Mouse (Mus musculus) stomach, postnatal 0 days (tissue): ENCODE measurements at regions not wholly inside any gene's neighbourhood (a gene's known extent, or its start where the extent isn't known, plus 50 kb on each side); places are given as distances from the start of the nearest gene placed in this dataset.

ENCODE experiments used
- ATAC-seq: fragments of 200-750 bp; cut with Nextera tagmentation; 2 replicates; pipeline ENCODE4 v1.8.0; 2017; ENCODE audit not compliant: low FRiP score, low TSS enrichment
- DNase-seq: peaks from one replicate; pipeline ENCODE4 v3.0.0-alpha.2; 2016; ENCODE audit warnings: low spot score
- H3K27ac ChIP-seq: fragments of 300-500 bp; sonication (generic); replicated peaks from 2 replicates; pipeline ENCODE4 v1.5.1; 2014; ENCODE audit warnings: mild to moderate bottlenecking, control low read depth
- H3K27me3 ChIP-seq: fragments of 300-500 bp; sonication (generic); 2 replicates; pipeline ENCODE4 v1.6.1; 2014; ENCODE audit warnings: low read length; ENCODE audit not compliant: control insufficient read depth, insufficient read depth
- H3K36me3 ChIP-seq: fragments of 300-500 bp; sonication (generic); 2 replicates; pipeline ENCODE4 v1.6.1; 2014; ENCODE audit warnings: low read length, mixed read lengths; ENCODE audit not compliant: control insufficient read depth, insufficient read depth
- H3K4me1 ChIP-seq: fragments of 300-500 bp; sonication (generic); replicated peaks from 2 replicates; pipeline ENCODE4 v1.6.1; 2014; ENCODE audit warnings: antibody characterized with exemption; ENCODE audit not compliant: control insufficient read depth, insufficient read depth
- H3K4me2 ChIP-seq: fragments of 300-500 bp; sonication (generic); replicated peaks from 2 replicates; pipeline ENCODE4 v1.6.1; 2014; ENCODE audit warnings: low read depth, mild to moderate bottlenecking, control low read depth, moderate library complexity
- H3K4me3 ChIP-seq: fragments of 300-500 bp; sonication (generic); 2 replicates; pipeline ENCODE4 v1.5.1; 2014; ENCODE audit warnings: low read depth, low read length, control low read depth
- H3K9ac ChIP-seq: fragments of 300-500 bp; sonication (generic); 2 replicates; pipeline ENCODE4 v1.6.1; 2014; ENCODE audit warnings: mild to moderate bottlenecking, low read length, control low read depth, mixed read lengths
- H3K9me3 ChIP-seq: fragments of 300-500 bp; sonication (generic); 2 replicates; pipeline ENCODE4 v1.6.1; 2016; ENCODE audit warnings: low read length; ENCODE audit not compliant: control insufficient read depth
- CTCF ChIP-seq: IDR thresholded peaks from 2 replicates; pipeline ENCODE4 v1.5.1; 2016; ENCODE audit warnings: antibody characterized with exemption, low read depth, mild to moderate bottlenecking, moderate library complexity
- EP300 ChIP-seq: optimal IDR thresholded peaks from 2 replicates; pipeline ENCODE3; 2016; ENCODE audit warnings: antibody characterized with exemption
- WGBS: fragments of 180-500 bp; shearing (Covaris S2); extraction: QIAGEN DNeasy Blood & Tissue Kit; methylation state at CpG from one replicate; pipeline ENCODE4 v1.1.7; 2014; 5-methylcytosine and 5-hydroxymethylcytosine counted together

DNA sequence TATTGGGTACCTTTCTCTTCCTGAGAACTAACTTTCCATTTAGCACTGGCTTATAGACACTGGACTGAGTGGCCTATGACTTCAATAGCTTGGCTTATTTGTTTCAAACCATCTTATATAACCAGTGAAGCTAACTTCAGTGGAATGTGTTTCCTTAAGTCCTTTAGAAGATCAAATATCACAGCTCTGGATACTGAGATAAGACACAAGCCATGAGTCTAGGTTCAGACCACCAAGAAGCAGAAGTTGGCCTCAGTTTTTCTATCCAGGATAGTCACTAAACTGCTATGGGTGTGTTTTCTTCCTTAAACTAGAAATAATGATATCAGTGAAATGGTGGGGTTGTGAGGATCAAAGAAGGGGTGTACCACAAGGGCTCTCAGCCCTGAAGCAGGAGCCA lies 436.4 kb upstream of the B3galt2 start:
- Histone ChIP-seq H3K4me2 (no peak overlapping the region), H3K27ac (no peak overlapping the region), H3K9me3 (no peaks in the 10 kb centered on the region), H3K4me1 (no peaks in the 10 kb centered on the region), H3K4me3 (no peak overlapping the region), H3K36me3 (no peaks in the 10 kb centered on the region), H3K27me3 (no peaks in the 10 kb centered on the region), H3K9ac (no peak overlapping the region)
- TF ChIP-seq CTCF = no peak
- TF ChIP-seq EP300 = no peak
- no peak for DNase-seq
- no peak for ATAC-seq

DNA sequence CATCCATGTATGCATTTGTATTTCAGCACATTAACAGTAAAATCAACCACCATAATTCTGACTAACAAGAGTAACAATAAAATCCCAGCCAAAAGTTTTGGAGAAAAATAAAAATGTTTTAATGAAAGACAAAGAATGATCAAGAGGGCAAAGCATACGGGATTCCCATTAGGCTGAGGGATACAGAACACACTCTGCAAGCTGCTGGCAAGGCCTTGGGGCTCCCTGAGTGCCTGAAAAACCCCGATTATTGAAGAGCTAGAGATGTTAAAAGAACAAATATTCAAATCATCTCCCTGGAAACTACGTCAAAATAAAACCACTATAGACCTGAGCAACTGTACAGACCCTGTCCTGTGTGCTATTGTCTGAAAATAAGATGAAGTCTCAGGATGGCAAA lies 433.5 kb upstream of the B3galt2 start:
- H3K9ac ChIP-seq = no peak overlapping the region
- H3K36me3 ChIP-seq = no peaks in the 10 kb centered on the region
- H3K27ac ChIP-seq = no peak overlapping the region
- H3K4me3 ChIP-seq = no peak overlapping the region
- 75% methylated on average over 3 of the region's 3 CpGs for WGBS
- DNase-seq (no peak), ATAC-seq (no peak)
- H3K4me2 ChIP-seq = no peak overlapping the region
- no peaks in the 10 kb centered on the region for H3K4me1 ChIP-seq
- no peaks in the 10 kb centered on the region for H3K27me3 ChIP-seq
- no peaks in the 10 kb centered on the region for H3K9me3 ChIP-seq
- TF ChIP-seq EP300 (no peak), CTCF (no peak)

DNA sequence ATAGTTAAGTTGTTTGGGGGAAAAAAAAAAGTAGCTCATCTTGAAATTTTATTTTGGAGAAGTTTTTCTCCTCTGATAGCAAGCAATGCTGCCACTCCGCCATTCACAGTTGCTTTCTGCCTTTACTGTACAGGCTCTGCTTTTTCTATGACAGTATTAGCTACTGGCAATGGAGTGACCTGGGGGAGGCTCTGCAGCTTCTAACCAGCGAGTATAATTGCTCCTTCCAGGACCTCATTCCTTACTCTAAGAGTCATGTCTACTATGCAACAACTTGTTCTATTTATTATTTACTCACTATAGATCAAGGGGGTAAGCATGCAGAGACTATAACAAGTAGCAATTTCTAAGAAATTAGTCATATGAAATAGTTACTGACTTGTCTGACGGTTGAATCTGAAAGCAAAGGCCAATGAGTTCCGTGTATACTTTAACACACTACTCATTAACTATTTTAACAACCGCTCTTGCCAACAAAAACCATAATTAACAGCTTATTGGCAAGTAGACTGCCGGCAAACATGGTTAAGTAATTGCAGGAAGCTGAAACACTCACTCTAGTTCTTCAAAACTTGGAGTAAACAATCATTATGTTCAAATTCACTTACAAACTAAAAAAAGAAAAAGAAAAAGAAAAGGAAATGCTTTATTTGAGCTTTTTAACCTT lies 432.9 kb upstream of the B3galt2 start:
- Histone ChIP-seq H3K27ac (no peak overlapping the region), H3K4me2 (no peak overlapping the region), H3K36me3 (no peaks in the 10 kb centered on the region), H3K4me3 (no peak overlapping the region), H3K27me3 (no peaks in the 10 kb centered on the region), H3K4me1 (no peaks in the 10 kb centered on the region), H3K9me3 (no peaks in the 10 kb centered on the region), H3K9ac (no peak overlapping the region)
- TF ChIP-seq EP300 (no peak), CTCF (no peak)
- DNase-seq (no peak), ATAC-seq (no peak)
- 70% methylated on average over 6 of the region's 6 CpGs for WGBS

DNA sequence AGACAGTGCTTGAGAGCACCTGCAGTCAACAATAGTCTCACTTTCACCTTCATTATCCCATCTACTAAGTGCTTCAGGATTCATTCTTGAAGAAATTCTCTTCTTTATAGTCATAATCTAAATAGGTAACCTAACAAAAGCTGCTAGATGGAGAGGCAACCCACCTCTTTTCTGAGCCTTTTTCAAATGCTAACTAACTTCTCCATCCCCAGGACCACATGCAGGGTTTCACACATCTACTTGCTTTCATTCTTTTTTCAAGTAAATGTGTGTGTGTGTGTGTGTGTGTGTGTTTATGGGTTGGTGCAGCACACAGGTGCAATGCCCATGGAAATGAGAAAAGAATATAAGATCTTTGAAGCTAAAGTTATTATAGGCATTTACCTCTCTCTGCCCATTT lies 423.1 kb upstream of the B3galt2 start:
- Histone ChIP-seq H3K36me3 (no peaks in the 10 kb centered on the region), H3K27me3 (no peaks in the 10 kb centered on the region), H3K4me3 (no peak overlapping the region), H3K4me1 (no peaks in the 10 kb centered on the region), H3K9ac (no peak overlapping the region), H3K4me2 (no peak overlapping the region), H3K27ac (no peak overlapping the region), H3K9me3 (no peaks in the 10 kb centered on the region)
- TF ChIP-seq EP300 = no peak
- no peak for TF ChIP-seq CTCF
- DNase-seq (no peak), ATAC-seq (no peak)

DNA sequence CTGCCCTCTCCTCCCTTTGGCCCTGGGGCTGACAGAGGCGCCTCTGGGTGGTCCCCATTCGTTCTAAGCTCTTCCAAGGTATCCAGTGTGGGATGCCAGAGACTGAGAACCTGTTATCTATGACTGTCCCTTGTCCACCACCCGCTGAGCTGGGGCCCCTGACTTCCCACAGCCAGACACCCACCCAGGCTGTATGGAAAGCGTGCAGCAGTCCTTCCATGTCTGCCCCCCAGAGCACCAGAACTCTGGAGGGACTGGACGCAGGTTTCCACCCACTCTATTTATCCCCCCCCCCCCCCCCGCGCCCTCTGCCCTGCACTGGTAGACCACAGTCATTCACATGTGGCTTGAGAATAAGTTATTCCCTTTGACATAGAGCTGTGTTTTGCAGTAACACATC lies 408.5 kb upstream of the B3galt2 start:
- no peak for ATAC-seq
- 78% methylated on average over 7 of the region's 7 CpGs for WGBS

DNA sequence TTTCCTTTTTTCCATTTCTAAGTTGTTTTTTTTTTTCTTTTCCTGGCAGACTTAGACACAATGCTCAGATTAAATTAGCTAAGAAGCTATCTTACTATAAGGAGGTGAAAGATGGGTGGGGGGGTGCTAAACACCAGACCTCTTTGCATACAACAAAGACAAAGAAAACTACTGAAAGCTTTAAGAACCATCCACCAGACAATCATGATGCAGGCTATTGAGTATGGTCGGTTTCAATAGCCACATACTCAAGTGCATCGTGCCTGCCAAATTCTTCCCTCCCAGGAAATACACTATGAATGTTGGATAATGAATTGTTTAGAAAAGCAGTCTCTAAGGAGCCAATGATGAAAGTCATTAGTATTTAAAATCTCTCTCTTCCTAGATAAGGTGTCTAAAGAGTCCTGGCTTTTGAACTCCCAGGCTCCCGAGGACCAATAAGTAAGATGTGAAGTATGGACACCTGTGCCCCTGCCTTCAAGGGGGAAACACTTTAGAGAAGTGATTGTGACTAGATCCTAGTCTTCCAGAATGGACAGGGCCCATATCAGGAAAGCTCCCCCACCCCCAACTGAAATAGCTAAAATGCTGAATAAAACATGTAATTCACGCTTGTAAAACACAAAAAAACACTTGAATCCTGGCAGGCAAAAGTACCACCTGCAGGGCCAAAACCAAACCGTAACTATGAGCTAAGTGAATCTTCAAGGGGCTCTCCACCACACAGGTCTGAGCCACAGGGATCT lies 381.8 kb upstream of the B3galt2 start:
- no peaks in the 10 kb centered on the region for H3K36me3 ChIP-seq
- DNase-seq (no peak), ATAC-seq (no peak)
- TF ChIP-seq EP300 = no peak
- no peak for TF ChIP-seq CTCF
- H3K9me3 ChIP-seq = no peaks in the 10 kb centered on the region
- H3K4me3 ChIP-seq = no peak overlapping the region
- no peak overlapping the region for H3K4me2 ChIP-seq
- no peaks in the 10 kb centered on the region for H3K4me1 ChIP-seq
- no peak overlapping the region for H3K27ac ChIP-seq
- H3K9ac ChIP-seq = no peak overlapping the region
- WGBS = 69% methylated on average over 5 of the region's 5 CpGs
- H3K27me3 ChIP-seq = no peaks in the 10 kb centered on the region

More for the DNA sequence above, 408.5 kb upstream of the B3galt2 start:
- Histone ChIP-seq H3K36me3 (no peaks in the 10 kb centered on the region), H3K4me3 (no peak overlapping the region), H3K9ac (no peak overlapping the region), H3K27me3 (no peaks in the 10 kb centered on the region), H3K4me2 (no peak overlapping the region), H3K9me3 (no peaks in the 10 kb centered on the region), H3K27ac (no peak overlapping the region), H3K4me1 (no peaks in the 10 kb centered on the region)
- TF ChIP-seq CTCF (no peak), EP300 (no peak)
- DNase-seq = no peak
